Mouse (Mus musculus) hindbrain, postnatal 0 days (tissue): ENCODE results near the gene Svs5. TPM values are rescaled to one million over a fixed set of nuclear protein-coding genes. Genes with fewer than 3 reads are reported as not detected.

Experiments used
- ATAC-seq: fragments of 200-750 bp; cut with Nextera tagmentation; 2 replicates; pipeline ENCODE4 v1.8.0; 2017; ENCODE audit warnings: mild to moderate bottlenecking, moderate TSS enrichment, moderate library complexity
- DNase-seq: peaks from one replicate; pipeline ENCODE4 v3.0.0-alpha.2; 2015; ENCODE audit warnings: low spot score
- H3K27ac ChIP-seq: fragments of 300-500 bp; sonication (generic); 2 replicates; pipeline ENCODE4 v1.5.1; 2014; ENCODE audit warnings: mild to moderate bottlenecking
- H3K27me3 ChIP-seq: fragments of 300-500 bp; sonication (generic); 2 replicates; pipeline ENCODE4 v1.6.1; 2014; ENCODE audit warnings: low read length, mixed read lengths; ENCODE audit not compliant: insufficient read depth
- H3K36me3 ChIP-seq: fragments of 300-500 bp; sonication (generic); 2 replicates; pipeline ENCODE4 v1.6.1; 2014; ENCODE audit warnings: low read length, mixed read lengths; ENCODE audit not compliant: insufficient read depth
- H3K4me1 ChIP-seq: fragments of 300-500 bp; sonication (generic); 2 replicates; pipeline ENCODE4 v1.6.1; 2014; ENCODE audit warnings: antibody characterized with exemption, low read length, mixed read lengths; ENCODE audit not compliant: insufficient read depth
- H3K4me2 ChIP-seq: fragments of 300-500 bp; sonication (generic); 2 replicates; pipeline ENCODE4 v1.6.1; 2014; ENCODE audit warnings: low read depth, mild to moderate bottlenecking, low read length, moderate library complexity, mixed read lengths
- H3K4me3 ChIP-seq: fragments of 300-500 bp; sonication (generic); 2 replicates; pipeline ENCODE4 v1.5.1; 2014; ENCODE audit warnings: low read length
- H3K9ac ChIP-seq: fragments of 300-500 bp; sonication (generic); replicated peaks from 2 replicates; pipeline ENCODE4 v1.6.1; 2014; ENCODE audit warnings: mild to moderate bottlenecking, low read length, moderate library complexity, mixed read lengths
- H3K9me3 ChIP-seq: fragments of 300-500 bp; sonication (generic); 2 replicates; pipeline ENCODE4 v1.6.1; 2016; ENCODE audit warnings: low read length, mixed read lengths
- CTCF ChIP-seq: IDR thresholded peaks from 2 replicates; pipeline ENCODE4 v1.5.1; 2016; ENCODE audit warnings: antibody characterized with exemption, control low read depth, low read depth
- WGBS: fragments of 180-500 bp; shearing (Covaris S2); extraction: QIAGEN DNeasy Blood & Tissue Kit; methylation state at CpG from one replicate; pipeline ENCODE4 v1.1.7; 2014; 5-methylcytosine and 5-hydroxymethylcytosine counted together
- polyA plus RNA-seq: library from polyadenylated mRNA; unstranded; fragments of >200 nt; fragmentation: Nextera tagmentation; extraction: Ambion mirVana; gene quantifications from 2 replicates; pipeline ENCODE4 v1.2.1, GENCODE M21; 2015
- total RNA-seq: library from RNA; depleted of rRNA; stranded (reverse); fragments of >200 nt; gene quantifications from 2 replicates; pipeline ENCODE4 v1.2.3, GENCODE M21; 2014

The Svs5 gene
- total and polyA plus RNA-seq, 2 experiments from 2014 or later = not detected

GRCm38 (mm10) chr2:164348980-164349379, 16.4 kb downstream of the Svs5 start:
- WGBS = 94% methylated on average over 3 of the region's 3 CpGs
- Histone ChIP-seq H3K27me3 (no peaks in the 10 kb centered on the region), H3K27ac (no peak overlapping the region), H3K9me3 (no peaks in the 10 kb centered on the region), H3K4me1 (no peaks in the 10 kb centered on the region), H3K4me2 (no peak overlapping the region), H3K9ac (no peak overlapping the region), H3K36me3 (no peaks in the 10 kb centered on the region), H3K4me3 (no peak overlapping the region)
- TF ChIP-seq CTCF = peak; percentile 43
- ATAC-seq (no peak), DNase-seq (peak; percentile 30)

- no peak for TF ChIP-seq CTCF
- no peaks in the 10 kb centered on the region for H3K27me3 ChIP-seq
- H3K9ac ChIP-seq = no peak overlapping the region
- no peak overlapping the region for H3K4me3 ChIP-seq
- H3K4me1 ChIP-seq = no peaks in the 10 kb centered on the region
- no peak overlapping the region for H3K4me2 ChIP-seq
- no peak for ATAC-seq
- H3K27ac ChIP-seq = no peak overlapping the region
- H3K36me3 ChIP-seq = no peaks in the 10 kb centered on the region
- 85% methylated on average over 3 of the region's 3 CpGs for WGBS
- no peak for DNase-seq
- H3K9me3 ChIP-seq = no peaks in the 10 kb centered on the region
These were observed 20.2 kb downstream of the Svs5 start for GRCm38 (mm10) chr2:164352697-164353096.

GRCm38 (mm10) chr2:164353356-164353755, 20.8 kb downstream of the Svs5 start:
- no peak overlapping the region for H3K4me2 ChIP-seq
- H3K9me3 ChIP-seq = no peaks in the 10 kb centered on the region
- DNase-seq (no peak), ATAC-seq (no peak)
- TF ChIP-seq CTCF = no peak
- H3K36me3 ChIP-seq = no peaks in the 10 kb centered on the region
- H3K9ac ChIP-seq = no peak overlapping the region
- no peaks in the 10 kb centered on the region for H3K27me3 ChIP-seq
- WGBS = 89% methylated on average over 11 of the region's 11 CpGs
- no peak overlapping the region for H3K27ac ChIP-seq
- H3K4me1 ChIP-seq = no peaks in the 10 kb centered on the region
- H3K4me3 ChIP-seq = no peak overlapping the region

- ATAC-seq (no peak), DNase-seq (no peak)
- Histone ChIP-seq H3K9me3 (no peaks in the 10 kb centered on the region), H3K4me1 (no peaks in the 10 kb centered on the region), H3K27me3 (no peaks in the 10 kb centered on the region), H3K4me3 (no peak overlapping the region), H3K27ac (no peak overlapping the region), H3K9ac (no peak overlapping the region), H3K36me3 (no peaks in the 10 kb centered on the region), H3K4me2 (no peak overlapping the region)
- no peak for TF ChIP-seq CTCF
- WGBS = 81% methylated on average over 11 of the region's 11 CpGs
These were observed 23.8 kb downstream of the Svs5 start for GRCm38 (mm10) chr2:164356177-164356967.

- Histone ChIP-seq H3K27me3 (no peaks in the 10 kb centered on the region), H3K9ac (no peak overlapping the region), H3K36me3 (no peaks in the 10 kb centered on the region), H3K9me3 (no peaks in the 10 kb centered on the region), H3K4me2 (no peak overlapping the region), H3K4me3 (no peak overlapping the region), H3K4me1 (no peaks in the 10 kb centered on the region), H3K27ac (no peak overlapping the region)
- 76% methylated on average over 3 of the region's 3 CpGs for WGBS
- ATAC-seq = no peak
- DNase-seq = no peak
- TF ChIP-seq CTCF = peak; percentile 35; the same call in 1 of the 2 replicates
These were observed 25.8 kb downstream of the Svs5 start for GRCm38 (mm10) chr2:164358373-164358772.

GRCm38 (mm10) chr2:164359031-164359430, 26.5 kb downstream of the Svs5 start:
- no peak for TF ChIP-seq CTCF
- no peak overlapping the region for H3K4me3 ChIP-seq
- H3K9me3 ChIP-seq = no peaks in the 10 kb centered on the region
- no peak overlapping the region for H3K27ac ChIP-seq
- no peaks in the 10 kb centered on the region for H3K4me1 ChIP-seq
- no peak for DNase-seq
- ATAC-seq = no peak
- WGBS = 85% methylated on average over 5 of the region's 5 CpGs
- no peak overlapping the region for H3K9ac ChIP-seq
- H3K27me3 ChIP-seq = no peaks in the 10 kb centered on the region
- no peak overlapping the region for H3K4me2 ChIP-seq
- no peaks in the 10 kb centered on the region for H3K36me3 ChIP-seq

- DNase-seq = no peak
- no peaks in the 10 kb centered on the region for H3K9me3 ChIP-seq
- no peak for ATAC-seq
- no peaks in the 10 kb centered on the region for H3K27me3 ChIP-seq
- H3K4me2 ChIP-seq = no peak overlapping the region
- H3K36me3 ChIP-seq = no peaks in the 10 kb centered on the region
- TF ChIP-seq CTCF = no peak
- H3K4me3 ChIP-seq = no peak overlapping the region
- 65% methylated on average over 5 of the region's 5 CpGs for WGBS
- H3K4me1 ChIP-seq = no peaks in the 10 kb centered on the region
- H3K9ac ChIP-seq = no peak overlapping the region
- H3K27ac ChIP-seq = no peak overlapping the region
These were observed 27.1 kb downstream of the Svs5 start for GRCm38 (mm10) chr2:164359668-164360067.
